Mouse (Mus musculus) CD4-positive helper T cell, adult 2 months (primary cell): ENCODE data around the gene Fam83e.

ENCODE experiments used
- DNase-seq: peaks from one replicate; pipeline ENCODE4 v3.0.0-alpha.2; 2012; ENCODE audit warnings: low read depth, missing footprints, low spot score

Gene Fam83e

GRCm38 (mm10) chr7:45720413-45721233 is at the start of gene Fam83e:
Gene Fam83e (plus strand): TSS chr7:45721212.
- no peak for DNase-seq

GRCm38 (mm10) chr7:45677627-45678295 is 43.3 kb upstream of the Fam83e start:
- no peak for DNase-seq

- no peak for DNase-seq
Observed at GRCm38 (mm10) chr7:45678513-45678912, 42.5 kb upstream of the Fam83e start.

DNA sequence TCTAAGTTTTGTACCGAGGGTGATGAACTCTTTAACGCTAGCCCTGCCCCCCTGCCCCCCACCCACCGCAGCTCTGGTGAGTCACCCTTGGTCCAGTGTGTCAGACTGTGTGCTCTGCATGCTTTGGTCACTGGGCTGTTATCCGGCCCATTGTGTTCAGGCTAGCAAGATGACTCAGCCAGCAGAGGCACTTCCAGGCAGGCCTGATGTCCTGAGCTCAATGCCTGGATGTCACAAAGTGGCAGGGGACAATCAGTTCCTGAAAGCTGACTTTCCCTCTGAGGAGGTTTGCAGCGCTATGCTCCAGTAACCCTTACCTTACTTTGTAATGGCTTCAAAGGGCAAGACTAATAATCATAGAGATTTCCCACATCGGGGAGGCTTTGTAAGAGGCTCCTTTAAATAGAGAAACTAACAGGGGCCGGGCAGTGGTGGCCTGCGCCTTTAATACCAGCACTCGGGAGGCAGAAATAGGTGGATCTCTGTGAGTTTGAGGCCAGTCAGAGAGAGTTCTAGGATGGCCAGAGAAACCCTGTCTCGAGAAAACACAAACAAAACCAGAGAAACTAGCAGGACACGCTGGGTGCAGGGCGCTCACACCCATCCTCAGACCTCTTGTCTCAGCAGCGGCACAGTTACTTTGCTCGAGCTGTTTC is 40.9 kb upstream of the Fam83e start:
- DNase-seq: no peak

DNA sequence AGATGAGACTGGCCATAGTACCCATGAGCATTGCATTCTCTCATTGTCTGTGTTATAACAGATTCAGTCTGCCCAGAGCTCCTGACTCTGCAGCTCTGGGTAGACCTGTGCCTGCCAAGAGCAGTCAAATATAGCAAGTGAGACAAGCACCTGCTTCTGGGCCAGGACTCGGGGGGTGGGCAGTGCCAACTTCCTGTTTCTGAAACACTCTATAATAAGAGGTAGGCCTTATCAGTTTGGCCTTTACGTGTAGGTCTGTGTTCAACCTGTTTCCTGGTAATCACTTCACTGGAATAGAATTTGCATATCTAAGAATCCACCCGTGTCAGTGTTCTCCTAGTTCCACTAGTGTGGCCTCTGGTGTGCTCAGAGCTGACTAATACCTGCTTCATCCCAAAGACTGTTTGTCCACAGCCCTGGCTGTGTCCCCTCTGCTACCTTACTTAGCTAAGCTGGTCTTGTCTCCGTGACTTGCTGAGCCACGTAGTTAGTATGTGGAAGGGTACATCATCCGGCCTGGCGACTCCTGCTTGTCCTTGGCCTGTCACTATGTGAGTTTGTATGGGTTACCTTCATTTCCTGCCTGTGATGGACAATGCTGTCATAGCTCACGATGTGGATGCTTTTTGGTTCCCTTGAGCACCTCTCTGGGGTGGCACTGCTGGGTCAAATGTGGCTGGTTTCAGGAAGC is 39.8 kb upstream of the Fam83e start:
- DNase-seq: no peak

- DNase-seq: peak; percentile 82
Observed at GRCm38 (mm10) chr7:45682144-45683126, 38.6 kb upstream of the Fam83e start.

DNA sequence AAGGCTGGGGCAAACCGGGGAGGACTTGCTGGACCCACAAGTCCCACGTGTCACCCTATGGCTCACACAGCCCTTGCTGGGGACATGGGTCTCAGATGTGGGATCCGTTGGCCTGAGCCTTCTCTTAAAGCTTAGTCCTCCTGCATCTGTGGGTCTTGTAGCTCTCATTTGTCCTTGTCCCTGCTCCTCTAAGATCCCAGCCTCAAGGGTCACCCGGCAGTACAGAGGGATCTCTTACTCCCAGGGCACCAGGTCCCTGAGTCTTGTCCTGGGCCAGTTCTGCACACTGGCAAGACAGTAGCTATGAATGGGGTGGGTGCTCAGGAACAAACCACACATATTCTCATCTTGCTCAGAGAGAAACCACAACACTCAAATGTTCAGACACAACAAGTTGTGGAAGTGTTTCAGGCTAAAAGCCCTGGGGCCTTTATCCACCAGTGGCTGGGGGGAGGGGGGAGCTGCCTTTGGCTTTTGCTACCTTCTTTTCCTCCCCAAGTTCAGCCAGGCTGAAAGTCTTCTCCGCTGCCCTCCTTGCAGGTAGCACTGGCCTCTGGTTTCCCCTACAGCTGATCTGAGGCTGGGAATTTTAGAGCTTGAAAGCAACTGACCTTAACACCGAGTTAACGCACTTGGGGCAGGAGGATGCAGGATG is 37.5 kb upstream of the Fam83e start, which contains the start of gene Ntn5:
TSS of gene Ntn5 (plus strand) at position 627 of the 655 bp plus-strand sequence.
- peak; percentile 41 for DNase-seq

DNA sequence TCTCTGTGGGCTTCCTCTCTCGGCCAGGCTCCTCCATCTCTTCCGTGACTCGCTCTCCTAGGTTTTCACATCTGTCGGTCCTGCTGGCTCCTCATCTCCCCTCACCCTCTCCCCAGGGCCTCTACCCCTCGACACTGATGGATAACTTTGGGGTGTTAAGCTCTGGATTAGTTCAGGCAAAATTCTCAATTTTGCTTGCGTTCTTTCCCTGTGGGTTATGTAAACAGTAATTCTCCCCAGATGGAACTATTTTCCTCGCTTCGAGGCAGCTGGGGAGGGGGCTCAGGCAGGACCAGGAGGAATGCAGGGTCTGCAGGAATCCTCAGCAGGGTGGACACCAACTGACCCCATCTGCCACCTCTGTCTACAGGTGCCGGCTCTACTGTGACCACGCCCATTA is 35.2 kb upstream of the Fam83e start:
- DNase-seq: no peak

DNA sequence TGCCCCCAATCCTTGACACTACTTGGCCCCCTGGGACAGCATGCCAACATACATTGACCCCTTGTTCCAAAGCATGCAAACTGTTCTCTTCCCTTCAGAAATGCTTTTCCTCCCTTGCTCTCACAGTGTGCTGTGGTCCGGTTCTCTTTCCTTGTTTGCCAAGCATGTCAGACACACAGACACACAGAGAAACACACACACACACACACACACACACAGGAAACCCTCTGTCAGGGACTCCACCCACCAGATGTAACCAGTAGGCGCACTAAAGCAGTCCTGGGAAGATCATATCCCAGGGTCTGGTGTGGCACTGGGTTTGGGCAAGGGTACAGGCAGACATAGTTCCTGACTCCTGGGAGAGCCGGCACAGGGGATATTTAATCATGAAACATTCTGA is 34.2 kb upstream of the Fam83e start:
- peak; percentile 40 for DNase-seq

DNA sequence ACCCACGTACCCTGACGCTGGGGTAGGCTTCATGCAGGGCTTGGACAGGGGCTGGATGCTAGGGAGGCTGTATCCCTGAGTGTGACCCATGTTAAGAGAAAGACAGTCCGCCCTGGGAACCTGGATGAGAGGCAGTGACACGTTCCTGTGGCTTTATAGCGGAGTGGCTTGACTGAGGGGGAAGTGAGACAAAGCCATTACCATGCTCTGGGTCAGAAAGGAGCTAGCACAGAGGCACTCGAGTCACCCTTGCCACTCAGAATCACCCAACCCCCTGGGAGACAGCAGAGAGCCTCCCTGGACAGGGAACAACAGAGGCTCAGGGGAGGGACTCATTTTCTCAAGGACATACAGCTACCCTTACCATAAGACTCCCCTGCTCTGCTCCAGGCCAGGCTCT is 31.9 kb upstream of the Fam83e start:
- DNase-seq: no peak

DNA sequence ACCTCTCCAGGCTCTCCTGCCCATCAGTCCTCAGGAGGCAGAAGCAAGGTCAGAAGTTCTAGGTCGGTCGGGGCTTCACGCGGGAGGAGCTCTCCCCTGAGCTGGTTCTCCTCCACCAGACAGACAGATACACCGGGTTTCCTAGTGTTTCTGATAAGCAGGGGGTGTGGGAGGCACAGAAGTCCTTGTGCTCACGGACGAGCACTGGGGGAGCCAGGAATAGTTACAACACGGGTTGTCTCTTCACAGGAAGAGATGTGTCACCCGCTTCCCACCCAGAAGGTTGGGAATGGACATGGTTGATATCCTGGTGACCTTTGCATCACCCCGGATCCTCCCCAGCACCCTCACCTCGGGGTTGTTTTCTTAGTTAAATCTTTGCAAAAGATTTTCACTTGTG is 31.2 kb upstream of the Fam83e start:
- no peak for DNase-seq

DNA sequence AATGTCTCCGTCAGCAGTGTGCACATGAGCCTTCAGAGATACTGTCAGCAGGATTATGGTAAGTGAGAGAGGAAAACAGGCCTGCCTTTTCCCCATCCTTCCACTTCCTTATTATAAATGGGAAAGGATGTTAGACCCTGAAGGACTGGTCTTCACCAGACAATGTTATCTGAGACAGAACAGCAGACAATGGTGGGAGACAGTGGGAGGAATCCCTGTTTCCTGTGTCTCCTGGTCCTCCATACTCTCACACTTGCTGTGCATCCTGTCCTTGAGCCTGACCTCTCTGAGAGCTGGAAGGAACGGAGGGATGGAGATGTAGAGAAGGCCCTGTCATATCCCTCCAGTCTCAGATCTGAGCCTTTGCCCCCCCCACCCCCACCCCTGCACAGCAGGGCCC is 28.6 kb upstream of the Fam83e start:
- DNase-seq: no peak

DNA sequence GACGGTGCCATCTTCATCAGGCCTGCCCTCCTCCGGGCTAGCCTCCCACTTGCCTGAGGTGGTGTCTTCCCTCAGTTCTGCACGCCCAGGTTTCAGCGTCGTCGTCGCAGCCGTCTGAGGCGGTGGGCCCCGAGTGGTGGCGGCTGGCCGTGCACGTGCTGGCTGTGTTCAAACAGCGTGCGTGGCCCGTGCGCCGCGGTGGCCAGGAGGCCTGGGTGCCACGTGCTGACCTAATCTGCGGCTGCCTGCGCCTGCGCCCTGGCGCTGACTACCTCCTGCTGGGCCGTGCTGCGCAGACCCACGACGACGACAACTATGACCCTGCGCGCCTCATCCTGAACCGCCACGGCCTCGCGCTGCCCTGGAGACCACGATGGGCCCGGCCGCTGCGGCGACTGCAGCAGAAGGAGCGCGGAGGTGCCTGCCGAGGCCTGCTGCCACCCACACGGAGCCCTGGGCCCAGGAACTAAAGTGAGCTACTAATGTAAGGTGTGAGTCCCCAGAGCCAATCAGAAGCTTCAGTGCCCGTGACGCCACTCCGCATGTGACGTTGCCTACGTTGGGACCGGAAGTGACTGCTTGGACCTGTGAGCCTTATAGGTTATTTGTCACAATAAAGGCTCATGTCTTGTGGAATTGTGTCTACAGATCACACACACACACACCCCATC is 27.0 kb upstream of the Fam83e start, which contains the start of gene Sec1:
TSS of gene Sec1 (minus strand) at position 482 of the 671 bp plus-strand sequence.
- DNase-seq: no peak

GRCm38 (mm10) chr7:45695098-45695497 is 25.9 kb upstream of the Fam83e start:
- peak; percentile 62 for DNase-seq

- no peak for DNase-seq
Observed at GRCm38 (mm10) chr7:45697894-45698293, 23.1 kb upstream of the Fam83e start.

DNA sequence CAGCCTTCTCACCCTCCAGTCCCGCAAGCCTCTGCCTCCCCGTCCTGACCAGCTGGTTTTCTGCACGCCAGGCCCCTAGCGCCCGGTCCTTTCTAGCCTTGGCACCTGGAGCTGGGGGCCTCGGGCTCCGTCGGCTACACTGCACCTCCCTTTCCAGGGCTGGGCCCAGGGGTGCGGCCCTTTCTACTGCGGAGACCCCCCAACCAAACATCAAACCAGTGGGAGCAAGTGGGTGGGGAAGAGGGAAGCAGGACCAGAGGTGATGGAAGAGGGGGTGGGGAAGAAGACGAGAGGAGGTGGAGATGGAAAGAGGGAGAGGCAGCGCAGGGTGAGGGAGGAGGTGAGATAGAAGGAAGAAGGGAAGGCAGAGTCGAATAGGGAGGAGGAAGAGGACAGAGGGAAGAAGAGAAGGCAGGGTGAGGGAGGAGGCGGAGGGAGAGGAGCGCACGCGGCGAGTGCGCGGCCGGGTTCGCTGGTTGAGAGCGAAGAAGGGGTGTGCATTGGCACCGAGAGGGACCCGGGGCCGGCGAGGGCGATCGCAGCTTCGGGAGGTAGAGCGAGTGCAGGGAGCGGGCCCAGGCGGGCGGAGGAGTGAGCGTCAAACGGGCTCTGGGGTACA is 21.4 kb upstream of the Fam83e start, which contains the start of gene Car11:
TSS of gene Car11 (plus strand) at position 321 of the 619 bp plus-strand sequence.
- no peak for DNase-seq

- DNase-seq: peak; percentile 73
Observed at GRCm38 (mm10) chr7:45700301-45701015, 20.6 kb upstream of the Fam83e start.

- DNase-seq: no peak
Observed at GRCm38 (mm10) chr7:45701072-45701471, 19.9 kb upstream of the Fam83e start.
